Mouse (Mus musculus) retina, embryonic 14.5 days (tissue): ENCODE data around the gene Slc23a3.
A peak's percentile ranks its signal among the peaks of the same experiment; 100 is the strongest.

Experiments
- DNase-seq: peaks from one replicate; pipeline ENCODE4 v3.0.0-alpha.2; 2015; ENCODE audit warnings: low spot score

Gene Slc23a3

GRCm38 (mm10) chr1:75138448-75138847, 4.8 kb upstream of the Slc23a3 start:
- DNase-seq: no peak

- no peak for DNase-seq
Measured at GRCm38 (mm10) chr1:75136730-75137129, 3.0 kb upstream of the Slc23a3 start.

DNA sequence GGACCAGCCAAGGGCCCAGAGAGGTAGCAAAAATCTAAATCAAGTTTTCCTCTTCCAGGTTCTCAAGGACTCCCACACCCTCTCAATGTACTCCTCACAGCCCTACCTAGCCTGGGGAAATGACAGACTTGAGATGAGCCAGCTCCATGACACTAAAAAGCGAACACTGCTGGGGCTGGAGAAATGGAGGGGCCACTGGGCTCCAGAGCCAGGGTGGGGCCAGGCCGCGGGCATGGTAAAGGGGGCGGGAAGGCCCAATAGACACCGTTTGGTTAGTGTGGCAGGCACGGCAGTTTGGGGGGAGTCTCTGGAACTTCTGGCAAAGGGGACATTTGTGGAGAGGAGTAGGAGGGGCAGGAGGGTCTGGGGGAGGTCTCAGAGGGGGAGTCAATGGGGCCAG, 2.6 kb upstream of the Slc23a3 start:
- DNase-seq: no peak

DNA sequence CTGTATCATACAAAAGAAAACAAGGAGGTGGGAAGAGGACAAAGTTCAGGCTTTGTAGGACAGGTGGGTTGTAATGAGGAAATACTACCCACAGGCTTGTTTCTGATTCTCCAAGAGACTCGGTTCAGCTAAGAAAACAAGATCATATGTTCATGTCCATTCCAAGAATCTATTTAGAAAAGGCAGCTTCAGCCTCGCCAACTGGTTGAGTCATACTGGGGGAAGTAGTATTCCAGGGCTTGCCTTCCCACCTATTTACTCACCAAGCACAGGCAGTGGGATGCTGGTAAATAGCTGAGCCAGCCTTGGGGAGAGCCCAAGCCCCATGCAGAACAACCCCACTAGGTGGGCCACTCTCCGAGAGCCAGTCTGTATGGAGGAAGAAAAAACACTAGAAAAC, 5.0 kb downstream of the Slc23a3 start:
- no peak for DNase-seq

DNA sequence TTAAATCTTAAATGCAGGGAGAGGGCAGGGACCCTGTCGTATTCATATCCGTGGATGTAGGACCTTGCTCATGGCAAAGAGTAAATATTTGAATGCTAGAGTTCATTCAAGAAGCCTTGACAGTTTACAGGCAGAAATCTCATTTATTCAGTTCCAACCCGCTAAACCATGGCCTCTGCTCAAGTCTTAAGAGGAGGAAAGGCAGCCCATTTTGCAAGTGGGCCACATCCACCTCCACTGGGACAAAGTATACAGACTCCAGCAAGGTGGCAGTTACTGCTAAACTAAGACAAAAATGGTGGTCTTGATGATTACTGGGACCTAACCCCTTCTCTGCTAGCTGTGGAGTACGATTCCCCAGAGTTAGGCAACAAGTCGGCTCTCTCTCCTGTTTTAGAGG, 8.3 kb downstream of the Slc23a3 start:
- DNase-seq: no peak

GRCm38 (mm10) chr1:75124346-75125321, 9.1 kb downstream of the Slc23a3 start, which contains the start of gene Nhej1:
TSS of gene Nhej1 (minus strand) at chr1:75125200.
- DNase-seq: peak; percentile 98

- DNase-seq: peak; percentile 18
Measured at GRCm38 (mm10) chr1:75122211-75122610, 11.5 kb downstream of the Slc23a3 start.
